Mouse (Mus musculus) midbrain, embryonic 11.5 days (tissue): ENCODE data around the gene Rasef. TPM values are rescaled to one million over a fixed set of nuclear protein-coding genes. Genes with fewer than 3 reads are reported as not detected.

Experiments used
- ATAC-seq: fragments of 200-750 bp; cut with Nextera tagmentation; 2 replicates; pipeline ENCODE4 v1.8.0; 2017; ENCODE audit warnings: moderate TSS enrichment, moderate library complexity; ENCODE audit not compliant: low FRiP score
- DNase-seq: peaks from one replicate; pipeline ENCODE4 v3.0.0; 2015; ENCODE audit warnings: low spot score; ENCODE audit errors: missing footprints
- H3K27ac ChIP-seq: fragments of 300-500 bp; sonication (generic); 2 replicates; pipeline ENCODE4 v1.5.1; 2014; ENCODE audit warnings: low read depth, low read length
- H3K27me3 ChIP-seq: fragments of 300-500 bp; sonication (generic); 2 replicates; pipeline ENCODE4 v1.6.1; 2014; ENCODE audit warnings: mild to moderate bottlenecking, low read length, moderate library complexity, mixed read lengths; ENCODE audit not compliant: control insufficient read depth, insufficient read depth
- H3K36me3 ChIP-seq: fragments of 300-500 bp; sonication (generic); 2 replicates; pipeline ENCODE4 v1.6.1; 2014; ENCODE audit warnings: mild to moderate bottlenecking, low read length, moderate library complexity, mixed read lengths; ENCODE audit not compliant: control insufficient read depth, insufficient read depth
- H3K4me1 ChIP-seq: fragments of 300-500 bp; sonication (generic); 2 replicates; pipeline ENCODE4 v1.6.1; 2014; ENCODE audit warnings: low read length; ENCODE audit not compliant: control insufficient read depth, insufficient read depth
- H3K4me2 ChIP-seq: fragments of 300-500 bp; sonication (generic); 2 replicates; pipeline ENCODE4 v1.6.1; 2014; ENCODE audit warnings: mild to moderate bottlenecking, moderate library complexity
- H3K4me3 ChIP-seq: fragments of 300-500 bp; sonication (generic); 2 replicates; pipeline ENCODE4 v1.5.1; 2014; ENCODE audit warnings: low read depth, low read length
- H3K9ac ChIP-seq: fragments of 300-500 bp; sonication (generic); 2 replicates; pipeline ENCODE4 v1.6.1; 2014; ENCODE audit warnings: low read length
- H3K9me3 ChIP-seq: fragments of 300-500 bp; sonication (generic); 2 replicates; pipeline ENCODE4 v1.6.1; 2016; ENCODE audit warnings: low read length; ENCODE audit not compliant: control insufficient read depth
- WGBS: fragments of 180-500 bp; shearing (Covaris S2); extraction: QIAGEN DNeasy Blood & Tissue Kit; methylation state at CpG from one replicate; pipeline ENCODE4 v1.1.7; 2014; 5-methylcytosine and 5-hydroxymethylcytosine counted together
- polyA plus RNA-seq: library from polyadenylated mRNA; unstranded; fragments of >200 nt; fragmentation: Nextera tagmentation; extraction: Ambion mirVana; gene quantifications from 2 replicates; pipeline ENCODE4 v1.2.1, GENCODE M21; 2014

The Rasef gene
- 0.05 and 0.22 TPM in 2 replicates for polyA plus RNA-seq

DNA sequence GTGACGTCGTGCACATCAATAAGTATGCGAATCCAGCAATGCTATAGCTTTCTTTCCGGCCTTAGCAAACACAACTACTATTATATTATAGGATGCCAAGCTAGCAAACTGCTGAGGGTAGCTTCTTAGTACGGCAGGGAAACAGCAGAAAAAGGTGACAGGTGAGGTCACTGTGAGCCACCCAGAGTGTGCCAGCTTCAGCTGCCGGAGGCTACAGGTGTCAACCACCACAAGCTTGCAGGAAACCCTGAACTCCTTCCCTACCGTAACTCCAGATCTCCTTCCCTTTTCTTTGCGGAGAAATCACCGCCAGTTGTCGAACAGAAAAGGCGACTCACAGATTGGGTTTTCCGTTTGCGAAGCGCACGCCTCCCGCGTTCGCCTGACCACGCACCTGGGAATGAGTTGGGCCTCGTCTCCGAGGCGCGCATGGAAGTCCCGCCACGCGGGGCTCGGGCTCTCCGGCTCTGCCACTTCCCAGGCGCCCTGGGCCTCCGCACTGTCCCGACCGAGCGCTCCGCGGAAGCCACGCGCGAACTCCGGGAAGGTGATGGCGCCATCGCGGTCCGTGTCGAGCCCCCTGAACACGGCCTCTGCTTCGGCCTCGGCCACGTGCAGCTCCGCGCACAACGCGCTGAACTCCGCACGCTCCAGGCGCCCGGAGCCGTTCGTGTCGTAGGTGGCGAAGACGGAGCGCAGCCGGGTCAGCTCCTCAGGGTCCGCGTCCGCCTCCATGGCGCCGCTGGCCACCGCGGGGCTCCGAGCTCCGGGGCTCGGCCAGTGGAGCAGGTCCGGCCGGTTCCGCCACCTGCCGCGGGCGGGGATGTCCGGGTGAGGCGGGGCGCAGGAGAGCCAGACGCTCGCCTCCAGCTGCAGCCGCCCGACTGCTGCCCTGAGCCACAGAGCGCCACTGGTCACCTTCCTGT, at the start of gene Rasef:
TSS of gene Rasef (minus strand) at position 735 of the 926 bp plus-strand sequence.
- H3K4me2 ChIP-seq = peak within 1 kb of the TSS; percentile 91
- ATAC-seq (peak; percentile 87), DNase-seq (peak; percentile 94)
- H3K9ac ChIP-seq = peak within 1 kb of the TSS; percentile 56
- 6% methylated on average over 84 of the region's 87 CpGs for WGBS
- H3K4me3 ChIP-seq = peak within 1 kb of the TSS; percentile 39
- no peaks in the 10 kb centered on the region for H3K9me3 ChIP-seq
- no peaks in the 10 kb centered on the region for H3K36me3 ChIP-seq
- H3K27me3 ChIP-seq = peaks cover 17% of the 10 kb centered on the region
- no peak within 1 kb of the TSS for H3K27ac ChIP-seq
- H3K4me1 ChIP-seq = peaks cover 3% of the 10 kb centered on the region; the same call in 1 of the 2 replicates

DNA sequence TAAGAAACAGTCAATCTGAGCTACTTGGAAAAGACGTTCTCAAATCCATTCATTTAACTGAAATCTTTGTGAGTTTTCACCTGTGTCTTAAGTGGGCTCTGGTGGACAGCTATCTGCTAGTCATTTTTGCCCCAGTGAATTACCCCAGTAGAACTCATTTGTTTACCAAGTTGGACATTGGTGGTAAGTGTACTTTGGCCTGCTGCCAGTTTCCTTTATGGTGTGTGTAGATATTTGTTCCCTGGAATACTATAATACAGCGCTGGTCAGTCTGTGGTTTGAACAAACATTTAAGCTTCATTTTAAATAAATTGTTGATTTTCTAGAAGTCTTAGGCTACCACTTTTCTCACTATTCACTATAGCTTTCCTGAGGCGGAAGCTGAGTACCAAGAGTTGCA, 35.8 kb upstream of the Rasef start:
- Histone ChIP-seq H3K4me2 (no peak overlapping the region), H3K27ac (no peak overlapping the region), H3K27me3 (no peaks in the 10 kb centered on the region), H3K4me3 (no peak overlapping the region), H3K4me1 (no peaks in the 10 kb centered on the region), H3K36me3 (no peaks in the 10 kb centered on the region), H3K9me3 (no peaks in the 10 kb centered on the region), H3K9ac (no peak overlapping the region)
- 89% methylated on average over 3 of the region's 3 CpGs for WGBS
- DNase-seq (peak; percentile 60), ATAC-seq (no peak)

DNA sequence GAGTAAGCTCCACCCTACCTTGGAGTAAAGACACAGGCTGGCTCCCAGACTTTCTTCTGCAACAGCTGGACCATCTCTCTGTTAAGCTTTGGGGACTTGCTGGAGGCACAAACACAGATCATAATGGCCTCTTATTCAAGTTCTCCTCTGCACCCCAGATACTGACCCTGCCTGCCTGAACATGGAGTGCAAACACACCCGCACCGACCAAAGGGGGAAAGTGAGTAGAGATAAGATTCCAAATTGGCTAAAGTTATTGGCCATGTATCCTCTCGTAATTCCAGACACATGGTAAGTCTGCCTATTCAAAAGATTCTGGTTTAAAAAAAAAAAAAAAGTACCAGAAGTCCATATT, 369 bp upstream of the Rasef start:
- DNase-seq = peak; percentile 90
- peak overlapping the region; percentile 39 for H3K4me3 ChIP-seq
- peak overlapping the region; percentile 56 for H3K9ac ChIP-seq
- peaks cover 17% of the 10 kb centered on the region for H3K27me3 ChIP-seq
- 52% methylated on average over 3 of the region's 3 CpGs for WGBS
- ATAC-seq = peak; percentile 28
- H3K36me3 ChIP-seq = no peaks in the 10 kb centered on the region
- no peak overlapping the region for H3K27ac ChIP-seq
- peaks cover 3% of the 10 kb centered on the region; the same call in 1 of the 2 replicates for H3K4me1 ChIP-seq
- no peaks in the 10 kb centered on the region for H3K9me3 ChIP-seq
- peak overlapping the region; percentile 91 for H3K4me2 ChIP-seq

DNA sequence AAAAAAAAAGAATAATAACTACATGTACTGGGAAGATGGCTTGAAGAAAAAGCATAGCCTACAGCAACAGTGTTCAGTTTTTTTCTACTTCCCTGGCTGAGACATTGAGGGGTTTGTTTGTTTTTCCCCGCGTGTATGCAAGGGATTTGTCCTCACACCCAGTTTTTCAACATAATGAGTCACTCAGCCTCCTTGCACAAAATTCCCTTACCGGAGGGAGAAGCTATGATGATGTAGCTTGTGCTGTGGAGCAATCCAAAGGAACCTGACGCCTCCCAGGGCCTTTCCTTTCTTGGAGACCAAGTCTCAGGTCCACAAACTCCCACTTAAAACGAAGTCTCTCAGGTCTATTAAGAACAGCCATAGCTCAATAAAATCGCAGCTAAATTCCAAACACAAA, 1.3 kb downstream of the Rasef start:
- DNase-seq (peak; percentile 77), ATAC-seq (no peak)
- 54% methylated on average over 6 of the region's 6 CpGs for WGBS
- Histone ChIP-seq H3K27ac (no peak overlapping the region), H3K9me3 (no peaks in the 10 kb centered on the region), H3K27me3 (peaks cover 17% of the 10 kb centered on the region), H3K4me2 (no peak overlapping the region), H3K4me3 (no peak overlapping the region), H3K36me3 (no peaks in the 10 kb centered on the region), H3K4me1 (peaks cover 3% of the 10 kb centered on the region; the same call in 1 of the 2 replicates), H3K9ac (no peak overlapping the region)

DNA sequence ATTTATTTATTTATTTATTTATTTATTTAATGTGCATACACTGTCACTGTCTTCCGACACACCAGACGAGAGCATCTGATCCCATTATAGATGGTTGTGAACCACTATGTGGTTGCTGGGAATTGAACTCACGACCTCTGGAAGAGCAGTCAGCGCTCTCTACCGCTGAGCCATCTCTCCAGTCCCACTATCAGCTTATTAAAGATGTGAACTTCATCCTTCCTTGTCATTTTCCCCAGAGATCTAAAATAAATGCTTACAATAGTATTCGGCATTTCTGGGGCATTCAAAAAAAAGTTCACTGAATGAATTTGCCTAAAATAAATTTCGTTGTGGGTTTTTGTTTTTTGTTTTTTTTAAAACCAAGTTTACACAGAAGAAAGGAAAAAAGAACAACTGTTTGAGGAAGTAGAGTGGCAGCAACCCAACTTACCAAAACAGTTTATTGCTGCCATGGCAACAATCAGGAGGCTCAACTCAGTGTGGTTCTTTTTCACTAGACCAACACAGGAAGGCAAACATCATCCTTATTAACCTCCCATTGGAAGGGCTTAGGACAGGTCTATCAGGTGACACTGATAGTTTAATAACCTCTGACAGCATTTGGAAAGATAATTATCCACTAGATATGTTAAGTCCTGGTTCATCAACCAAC, 2.6 kb downstream of the Rasef start:
- H3K27me3 ChIP-seq = peaks cover 17% of the 10 kb centered on the region
- no peak overlapping the region for H3K4me3 ChIP-seq
- no peak overlapping the region for H3K4me2 ChIP-seq
- H3K27ac ChIP-seq = no peak overlapping the region
- ATAC-seq = no peak
- WGBS = 92% methylated on average over 7 of the region's 7 CpGs
- peak; percentile 83 for DNase-seq
- H3K4me1 ChIP-seq = peaks cover 3% of the 10 kb centered on the region; the same call in 1 of the 2 replicates
- no peaks in the 10 kb centered on the region for H3K36me3 ChIP-seq
- no peaks in the 10 kb centered on the region for H3K9me3 ChIP-seq
- no peak overlapping the region for H3K9ac ChIP-seq

DNA sequence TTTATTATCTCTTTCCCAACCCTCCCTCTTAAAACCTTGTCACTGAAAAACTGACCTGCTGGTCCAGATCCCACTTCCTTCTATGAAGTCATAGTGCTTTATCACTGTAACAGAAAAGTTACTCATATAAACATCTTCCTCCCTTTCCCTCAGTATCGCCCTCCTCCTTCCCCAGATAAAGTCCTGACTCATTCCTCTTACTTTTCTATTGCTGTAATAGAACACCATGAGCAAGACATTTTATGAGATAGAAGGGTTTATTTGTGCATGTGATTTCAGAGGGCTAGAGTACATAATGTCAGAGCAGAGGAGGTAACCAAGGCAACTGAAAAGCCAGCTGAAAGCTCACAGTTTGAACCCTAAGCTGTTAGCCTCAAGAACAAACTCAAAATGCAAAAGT, 6.6 kb downstream of the Rasef start:
- Histone ChIP-seq H3K9me3 (no peaks in the 10 kb centered on the region), H3K4me1 (no peaks in the 10 kb centered on the region), H3K27ac (no peak overlapping the region), H3K9ac (no peak overlapping the region), H3K4me2 (no peak overlapping the region), H3K36me3 (no peaks in the 10 kb centered on the region), H3K27me3 (no peaks in the 10 kb centered on the region), H3K4me3 (no peak overlapping the region)
- WGBS = 91% methylated on average over 1 of the region's 1 CpGs
- ATAC-seq = no peak
- DNase-seq = no peak

DNA sequence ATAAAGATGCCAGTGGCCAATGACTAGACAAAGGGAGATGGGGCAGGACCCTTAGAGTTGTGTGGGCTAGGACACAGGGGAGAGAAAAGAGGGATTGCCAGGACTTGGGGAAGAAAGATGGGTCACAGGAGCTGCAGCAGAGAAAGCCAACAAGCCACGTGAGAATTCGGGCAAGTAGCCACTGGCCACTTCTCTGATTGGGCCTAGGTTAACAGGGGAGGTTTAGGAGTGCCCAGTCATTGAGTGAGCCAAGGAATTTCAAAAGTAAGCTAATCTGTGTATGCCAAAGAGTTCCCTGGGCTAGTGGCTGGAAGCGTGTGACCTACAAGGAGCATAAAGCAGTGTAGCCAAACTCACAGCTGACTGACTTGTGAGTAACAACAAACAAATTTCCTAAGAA, 9.7 kb downstream of the Rasef start:
- Histone ChIP-seq H3K9ac (no peak overlapping the region), H3K27me3 (no peaks in the 10 kb centered on the region), H3K27ac (no peak overlapping the region), H3K4me1 (no peaks in the 10 kb centered on the region), H3K4me2 (no peak overlapping the region), H3K4me3 (no peak overlapping the region), H3K9me3 (no peaks in the 10 kb centered on the region), H3K36me3 (no peaks in the 10 kb centered on the region)
- DNase-seq (no peak), ATAC-seq (no peak)
- 81% methylated on average over 3 of the region's 3 CpGs for WGBS

DNA sequence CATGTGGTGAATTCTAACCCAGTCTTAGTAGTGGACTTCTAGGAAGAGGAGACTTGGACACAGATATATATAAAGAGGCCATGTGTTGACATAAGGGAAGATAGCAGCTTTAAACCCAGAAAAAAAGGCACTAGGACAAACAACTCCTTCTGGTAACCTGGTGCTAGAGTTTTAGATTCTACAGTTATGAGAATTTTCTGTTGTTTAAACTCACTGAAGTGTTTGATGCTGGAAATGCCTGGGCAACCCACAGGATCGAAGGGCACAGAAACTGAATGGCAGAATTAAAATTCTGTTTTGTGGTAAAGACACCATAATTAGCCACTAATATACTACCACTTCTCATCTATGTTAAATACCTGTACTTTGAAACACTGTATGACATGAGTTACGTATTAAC, 15.5 kb downstream of the Rasef start:
- 87% methylated on average over 2 of the region's 2 CpGs for WGBS
- 0 out of 2 replicates have a peak, but pooled peaks cover 3% of the 10 kb centered on the region for H3K4me1 ChIP-seq
- DNase-seq = peak; percentile 78

More for the DNA sequence above, 15.5 kb downstream of the Rasef start:
- Histone ChIP-seq H3K9me3 (no peaks in the 10 kb centered on the region), H3K9ac (no peak overlapping the region), H3K4me3 (no peak overlapping the region), H3K27ac (no peak overlapping the region), H3K27me3 (no peaks in the 10 kb centered on the region), H3K4me2 (no peak overlapping the region), H3K36me3 (no peaks in the 10 kb centered on the region)
- ATAC-seq = no peak
